Mouse (Mus musculus): ENCODE measurements around the gene Zbtb39.

DNA sequence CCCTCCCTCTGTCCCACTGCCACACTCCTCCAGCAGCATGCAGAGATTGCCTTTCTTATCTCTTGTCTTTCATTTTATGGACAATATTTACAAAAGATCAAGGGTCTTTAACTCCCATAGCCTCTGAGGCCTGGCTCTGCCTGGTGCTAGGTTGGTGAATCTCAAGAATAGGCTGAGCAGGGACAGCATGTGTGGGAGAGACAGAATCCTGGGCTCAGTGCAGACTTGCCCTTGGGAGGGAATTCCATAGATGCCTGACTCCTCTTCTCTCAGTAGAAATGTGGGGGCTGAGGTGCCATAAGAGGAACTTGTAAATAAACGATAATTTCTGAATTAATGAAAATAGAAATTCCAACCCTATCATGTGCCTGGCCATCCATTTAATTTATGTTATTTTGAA, 27.2 kb downstream of the Zbtb39 start:
- no peak for TF ChIP-seq POLR2A (IDR thresholded peaks at IDR 0.05; ENCODE audit: borderline replicate concordance, extremely low read depth, low read depth, low read length)
- no peak for TF ChIP-seq CTCF (IDR thresholded peaks at IDR 0.05; ENCODE audit: insufficient read depth, low read length)
